Mouse (Mus musculus): ENCODE measurements around the gene C1s2. TPM values are rescaled to one million over a fixed set of nuclear protein-coding genes. Genes with fewer than 3 reads are reported as not detected.

Gene C1s2
- polyA plus RNA-seq, 1 experiment: not detected

Other genes with a start within 250 kb of the C1s2 start
- gene Pex5, start 221.0 kb downstream of the C1s2 start, polyA plus RNA-seq (2011; ENCODE audit: insufficient read depth, insufficient read length, low replicate concordance, missing spikeins): 11.0 and 16.6 TPM in 2 replicates
- 4.6 and 5.3 TPM in 2 replicates for gene Clstn3, start 171.3 kb downstream of the C1s2 start, polyA plus RNA-seq (2011; ENCODE audit: insufficient read depth, insufficient read length, low replicate concordance, missing spikeins)
- 2.4 and 8.5 TPM in 2 replicates for gene C1rl, start 143.0 kb downstream of the C1s2 start, polyA plus RNA-seq (2011; ENCODE audit: insufficient read depth, insufficient read length, low replicate concordance, missing spikeins)
- gene C1ra, start 123.7 kb downstream of the C1s2 start, polyA plus RNA-seq (2011; ENCODE audit: insufficient read depth, insufficient read length, low replicate concordance, missing spikeins): 4.5 and 8.9 TPM in 2 replicates
- 5.2 and 6.6 TPM in 2 replicates for gene C1s1, start 93.7 kb downstream of the C1s2 start, polyA plus RNA-seq (2011; ENCODE audit: insufficient read depth, insufficient read length, low replicate concordance, missing spikeins)
- not detected in 2 replicates for gene C1rb, start 65.8 kb downstream of the C1s2 start, polyA plus RNA-seq (2011; ENCODE audit: insufficient read depth, insufficient read length, low replicate concordance, missing spikeins)
- gene Lpcat3, start 26.9 kb upstream of the C1s2 start, polyA plus RNA-seq (2011; ENCODE audit: insufficient read depth, insufficient read length, low replicate concordance, missing spikeins): 67.0 and 77.5 TPM in 2 replicates
- gene Emg1, start 76.1 kb upstream of the C1s2 start, polyA plus RNA-seq (2011; ENCODE audit: insufficient read depth, insufficient read length, low replicate concordance, missing spikeins): 101 and 149 TPM in 2 replicates
- gene Phb2, start 76.3 kb upstream of the C1s2 start, polyA plus RNA-seq (2011; ENCODE audit: insufficient read depth, insufficient read length, low replicate concordance, missing spikeins): 143 and 213 TPM in 2 replicates
- gene Ptpn6, start 102.6 kb upstream of the C1s2 start, polyA plus RNA-seq (2011; ENCODE audit: insufficient read depth, insufficient read length, low replicate concordance, missing spikeins): 239 and 439 TPM in 2 replicates
- 138 and 208 TPM in 2 replicates for gene Grcc10, start 105.3 kb upstream of the C1s2 start, polyA plus RNA-seq (2011; ENCODE audit: insufficient read depth, insufficient read length, low replicate concordance, missing spikeins)
- gene Gm45234, start 119.9 kb upstream of the C1s2 start, polyA plus RNA-seq (2011; ENCODE audit: insufficient read depth, insufficient read length, low replicate concordance, missing spikeins): not detected in 2 replicates
- 11.3 and 19.1 TPM in 2 replicates for gene Atn1, start 120.4 kb upstream of the C1s2 start, polyA plus RNA-seq (2011; ENCODE audit: insufficient read depth, insufficient read length, low replicate concordance, missing spikeins)
- gene Eno2, start 133.6 kb upstream of the C1s2 start, polyA plus RNA-seq (2011; ENCODE audit: insufficient read depth, insufficient read length, low replicate concordance, missing spikeins): 0.68 and 1.4 TPM in 2 replicates
- not detected in 2 replicates for gene Lrrc23, start 143.6 kb upstream of the C1s2 start, polyA plus RNA-seq (2011; ENCODE audit: insufficient read depth, insufficient read length, low replicate concordance, missing spikeins)
- gene Spsb2, start 172.6 kb upstream of the C1s2 start, polyA plus RNA-seq (2011; ENCODE audit: insufficient read depth, insufficient read length, low replicate concordance, missing spikeins): 4.9 and 7.3 TPM in 2 replicates
- 97.5 and 152 TPM in 2 replicates for gene Tpi1, start 178.2 kb upstream of the C1s2 start, polyA plus RNA-seq (2011; ENCODE audit: insufficient read depth, insufficient read length, low replicate concordance, missing spikeins)
- gene Usp5, start 193.4 kb upstream of the C1s2 start, polyA plus RNA-seq (2011; ENCODE audit: insufficient read depth, insufficient read length, low replicate concordance, missing spikeins): 44.1 and 53.9 TPM in 2 replicates
- 131 and 148 TPM in 2 replicates for gene Cdca3, start 193.5 kb upstream of the C1s2 start, polyA plus RNA-seq (2011; ENCODE audit: insufficient read depth, insufficient read length, low replicate concordance, missing spikeins)
- gene Gnb3, start 204.2 kb upstream of the C1s2 start, polyA plus RNA-seq (2011; ENCODE audit: insufficient read depth, insufficient read length, low replicate concordance, missing spikeins): 3.3 TPM in 1 of 2 replicates, not detected in the other
- 0.59 and 2.7 TPM in 2 replicates for gene P3h3, start 221.7 kb upstream of the C1s2 start, polyA plus RNA-seq (2011; ENCODE audit: insufficient read depth, insufficient read length, low replicate concordance, missing spikeins)
- 0.56 and 2.4 TPM in 2 replicates for gene Gpr162, start 227.9 kb upstream of the C1s2 start, polyA plus RNA-seq (2011; ENCODE audit: insufficient read depth, insufficient read length, low replicate concordance, missing spikeins)

Measured in bone marrow, adult 2 months (tissue).